Mouse (Mus musculus) ES-E14 (cell line): ENCODE data around the gene Palmd. TPM values are rescaled to one million over a fixed set of nuclear protein-coding genes. Genes with fewer than 3 reads are reported as not detected.

Experiments used
- DNase-seq: peaks from one replicate; pipeline ENCODE4 v3.0.0-alpha.2; 2013; ENCODE audit warnings: low read depth, low spot score
- H3K27ac ChIP-seq: 2 replicates; pipeline ENCODE4 v1.5.1; 2012; ENCODE audit warnings: low read depth, mild to moderate bottlenecking, low read length, moderate library complexity, mixed read lengths; ENCODE audit not compliant: poor library complexity, insufficient read depth, severe bottlenecking
- H3K36me3 ChIP-seq: 2 replicates; pipeline ENCODE4 v1.6.1; 2012; ENCODE audit warnings: mild to moderate bottlenecking, low read length, moderate library complexity, mixed read lengths; ENCODE audit not compliant: control insufficient read depth, poor library complexity, insufficient read depth, severe bottlenecking
- H3K4me1 ChIP-seq, 2 experiments: fragments of 150-350 bp in 1 of 2; sonication (generic) in 1 of 2; 2 replicates each; pipeline ENCODE4 v1.6.1; 2012; ENCODE audit warnings: low read length in 2 of 2, mild to moderate bottlenecking in 1 of 2, mixed read lengths in 1 of 2; ENCODE audit not compliant: control insufficient read depth in 2 of 2, insufficient read depth in 2 of 2, poor library complexity in 1 of 2
- H3K4me3 ChIP-seq, 2 experiments: fragments of 150-350 bp in 1 of 2; sonication (generic) in 1 of 2; 2 replicates each; pipeline ENCODE4 v1.5.1; 2012; ENCODE audit warnings: low read length in 2 of 2, low read depth in 1 of 2, mild to moderate bottlenecking in 1 of 2, mixed read lengths in 1 of 2; ENCODE audit not compliant: insufficient read depth in 1 of 2, poor library complexity in 1 of 2, severe bottlenecking in 1 of 2
- H3K9ac ChIP-seq: 2 replicates; pipeline ENCODE4 v1.6.1; 2012; ENCODE audit warnings: low read depth, mild to moderate bottlenecking, low read length, mixed read lengths; ENCODE audit not compliant: poor library complexity, insufficient read depth, severe bottlenecking
- H3K9me3 ChIP-seq: fragments of 150-350 bp; sonication (generic); 2 replicates; pipeline ENCODE4 v1.6.1; 2012; ENCODE audit warnings: low read depth, mild to moderate bottlenecking, low read length; ENCODE audit not compliant: control insufficient read depth, insufficient read depth
- CHD2 ChIP-seq: IDR thresholded peaks from 2 replicates; pipeline ENCODE4 v1.6.1; 2014; ENCODE audit warnings: mild to moderate bottlenecking, low read depth, low read length, inconsistent platforms
- HCFC1 ChIP-seq: IDR thresholded peaks from 2 replicates; pipeline ENCODE4 v1.6.1; 2012; ENCODE audit warnings: low read length, inconsistent platforms, borderline replicate concordance; ENCODE audit not compliant: insufficient read depth
- MAFK ChIP-seq: IDR thresholded peaks from 2 replicates; pipeline ENCODE4 v1.6.1; 2014; ENCODE audit warnings: mild to moderate bottlenecking, low read depth, low read length, inconsistent platforms; ENCODE audit not compliant: insufficient read depth
- ZC3H11A ChIP-seq: IDR thresholded peaks from 2 replicates; pipeline ENCODE4 v1.6.1; 2012; ENCODE audit warnings: low read depth, mild to moderate bottlenecking, inconsistent platforms, low read length, borderline replicate concordance
- ZNF384 ChIP-seq: IDR thresholded peaks from 2 replicates; pipeline ENCODE4 v1.6.1; 2012; ENCODE audit warnings: low read depth, low read length, inconsistent platforms
- in situ Hi-C, 2 experiments: fragments of 600-800 bp; cut with MboI; formaldehyde crosslinking; loops; one replicate each; pipeline ENCODE4 v1.15.1; 2025; ENCODE audit warnings: low sequenced_read_pairs in 2 of 2, inconsistent platforms in 1 of 2; ENCODE audit not compliant: unreplicated experiment in 2 of 2
- total RNA-seq: library from RNA; depleted of rRNA; stranded (reverse); fragments of 300-350 nt; gene quantifications from 2 replicates; pipeline ENCODE4 v1.2.3, GENCODE M21; 2012

The Palmd gene
- total RNA-seq, 1 experiment = 0.09 TPM

- no peak for DNase-seq
- no peaks in the 10 kb centered on the region for H3K9me3 ChIP-seq
- TF ChIP-seq MAFK (no peak), HCFC1 (no peak), ZNF384 (no peak), CHD2 (no peak), ZC3H11A (no peak)
- no peaks in the 10 kb centered on the region for H3K4me1 ChIP-seq
- H3K27ac ChIP-seq = no peak overlapping the region
- in situ Hi-C loops = no loop called here
- H3K4me3 ChIP-seq = no peak overlapping the region
- no peaks in the 10 kb centered on the region for H3K36me3 ChIP-seq
- H3K9ac ChIP-seq = no peak overlapping the region
Measured at GRCm38 (mm10) chr3:116946476-116946875, 22.3 kb downstream of the Palmd start.

DNA sequence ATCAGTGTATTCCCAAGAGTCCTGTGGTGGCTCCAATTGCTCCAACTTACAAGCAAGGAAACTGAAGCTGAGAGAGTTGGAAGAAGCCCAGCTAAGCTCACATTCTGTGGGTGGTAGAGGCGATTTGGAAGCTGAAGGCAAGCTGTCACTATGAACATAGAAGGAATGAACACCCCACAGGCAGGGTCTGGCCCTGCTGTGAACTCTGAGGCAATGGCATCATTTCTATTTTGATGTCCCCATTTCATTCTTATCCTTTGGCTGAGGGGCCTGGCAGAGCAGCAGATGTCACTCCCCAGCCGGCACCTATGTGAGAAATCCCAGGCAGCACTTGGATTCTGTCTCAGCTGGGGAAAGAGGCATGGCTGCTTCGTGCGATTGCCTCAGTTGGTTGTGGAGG lies 25.4 kb downstream of the Palmd start:
- no peaks in the 10 kb centered on the region for H3K9me3 ChIP-seq
- no peak for TF ChIP-seq HCFC1
- no peak for TF ChIP-seq ZC3H11A
- TF ChIP-seq MAFK = no peak
- TF ChIP-seq CHD2 = no peak
- TF ChIP-seq ZNF384 = no peak

DNA sequence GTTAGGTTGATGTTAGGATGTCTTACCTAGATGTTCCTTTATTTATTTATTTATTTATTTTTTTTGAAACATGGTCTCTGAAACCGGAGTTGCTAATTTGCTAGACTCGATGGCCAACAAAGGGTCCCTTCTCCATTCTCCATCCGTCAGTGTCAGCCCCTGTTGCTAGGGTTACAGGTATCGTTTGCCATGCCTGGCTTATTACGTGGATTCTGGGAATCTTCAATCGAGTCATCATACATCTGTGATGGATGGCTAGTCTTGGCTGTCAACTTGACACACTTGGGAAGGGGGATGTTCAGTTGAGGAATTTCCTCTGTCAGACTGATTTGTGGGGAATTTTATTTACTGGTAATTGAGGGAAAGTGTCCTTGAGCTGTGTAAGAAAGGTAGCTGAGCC lies 26.0 kb downstream of the Palmd start:
- in situ Hi-C loops = no loop called here

More for the DNA sequence above, 25.4 kb downstream of the Palmd start:
- H3K9ac ChIP-seq = no peak overlapping the region
- no peak overlapping the region for H3K27ac ChIP-seq
- in situ Hi-C loops = no loop called here
- no peaks in the 10 kb centered on the region for H3K36me3 ChIP-seq
- no peak overlapping the region for H3K4me3 ChIP-seq
- DNase-seq = no peak
- no peaks in the 10 kb centered on the region for H3K4me1 ChIP-seq

DNA sequence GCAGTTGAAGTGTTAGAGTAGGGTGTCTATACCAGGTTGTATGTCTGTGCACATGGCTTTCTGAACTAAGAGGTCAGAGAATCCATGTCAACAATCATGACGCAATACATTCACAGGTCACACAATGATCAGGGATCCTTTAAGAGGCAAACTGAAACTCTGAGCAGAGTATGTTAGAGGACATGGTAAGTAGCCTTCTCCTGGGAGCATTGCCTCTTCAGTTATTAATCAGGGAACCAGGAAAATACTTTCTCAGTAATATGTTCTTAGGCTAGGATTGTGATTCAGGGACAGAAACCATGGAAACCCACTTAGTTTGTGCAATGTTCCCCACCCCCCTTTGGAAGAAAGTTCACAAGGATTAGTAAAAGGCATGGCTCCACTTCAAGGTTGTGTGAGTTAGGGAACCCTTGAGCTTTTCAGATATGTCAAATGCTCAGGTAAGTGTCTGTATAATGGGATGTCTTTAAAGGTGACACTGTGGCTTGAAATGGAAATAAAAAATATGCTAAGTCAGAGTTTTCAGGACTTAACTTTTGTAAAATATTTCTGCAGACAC lies 27.1 kb downstream of the Palmd start:
- Histone ChIP-seq H3K9me3 (no peaks in the 10 kb centered on the region), H3K9ac (no peak overlapping the region), H3K4me1 (no peaks in the 10 kb centered on the region), H3K4me3 (no peak overlapping the region), H3K27ac (no peak overlapping the region), H3K36me3 (no peaks in the 10 kb centered on the region)
- in situ Hi-C loops = no loop called here
- no peak for TF ChIP-seq MAFK
- DNase-seq = no peak

More for the DNA sequence above, 26.0 kb downstream of the Palmd start:
- no peaks in the 10 kb centered on the region for H3K9me3 ChIP-seq
- no peaks in the 10 kb centered on the region for H3K4me1 ChIP-seq
- H3K9ac ChIP-seq = no peak overlapping the region
- no peak for DNase-seq
- TF ChIP-seq ZNF384 = no peak
- no peaks in the 10 kb centered on the region for H3K36me3 ChIP-seq
- H3K27ac ChIP-seq = no peak overlapping the region
- no peak overlapping the region for H3K4me3 ChIP-seq

GRCm38 (mm10) chr3:116940804-116941558 lies 27.8 kb downstream of the Palmd start:
- TF ChIP-seq ZC3H11A = no peak
- TF ChIP-seq ZNF384 = no peak
- Histone ChIP-seq H3K27ac (no peak overlapping the region), H3K9me3 (no peaks in the 10 kb centered on the region), H3K4me1 (no peaks in the 10 kb centered on the region), H3K4me3 (no peak overlapping the region), H3K36me3 (no peaks in the 10 kb centered on the region), H3K9ac (no peak overlapping the region)
- no peak for DNase-seq
- in situ Hi-C loops = no loop called here
